Mouse (Mus musculus) forebrain, embryonic 12.5 days (tissue): Measurements from ENCODE around the gene Vmn1r82. TPM values are rescaled to one million over a fixed set of nuclear protein-coding genes. Genes with fewer than 3 reads are reported as not detected.

Source experiments
- ATAC-seq: fragments of 200-750 bp; cut with Nextera tagmentation; 2 replicates; pipeline ENCODE4 v1.8.0; 2017; ENCODE audit warnings: moderate TSS enrichment; ENCODE audit not compliant: low FRiP score
- H3K27ac ChIP-seq: fragments of 300-500 bp; sonication (generic); 2 replicates; pipeline ENCODE4 v1.5.1; 2016; ENCODE audit warnings: mild to moderate bottlenecking
- H3K27me3 ChIP-seq: fragments of 300-500 bp; sonication (generic); 2 replicates; pipeline ENCODE4 v1.6.1; 2016; ENCODE audit warnings: mild to moderate bottlenecking
- H3K36me3 ChIP-seq: fragments of 300-500 bp; sonication (generic); replicated peaks from 2 replicates; pipeline ENCODE4 v1.6.1; 2016; ENCODE audit warnings: mild to moderate bottlenecking
- H3K4me1 ChIP-seq: fragments of 300-500 bp; sonication (generic); 2 replicates; pipeline ENCODE4 v1.6.1; 2016
- H3K4me2 ChIP-seq: fragments of 300-500 bp; sonication (generic); 2 replicates; pipeline ENCODE4 v1.6.1; 2016; ENCODE audit warnings: mild to moderate bottlenecking, moderate library complexity
- H3K4me3 ChIP-seq: fragments of 300-500 bp; sonication (generic); replicated peaks from 2 replicates; pipeline ENCODE4 v1.5.1; 2016; ENCODE audit warnings: mild to moderate bottlenecking
- H3K9ac ChIP-seq: fragments of 300-500 bp; sonication (generic); 2 replicates; pipeline ENCODE4 v1.6.1; 2016; ENCODE audit warnings: mild to moderate bottlenecking
- H3K9me3 ChIP-seq: fragments of 300-500 bp; sonication (generic); 2 replicates; pipeline ENCODE4 v1.6.1; 2016
- WGBS: fragments of 180-500 bp; shearing (Covaris S2); methylation state at CpG from one replicate; pipeline ENCODE4 v1.1.7; 2016; 5-methylcytosine and 5-hydroxymethylcytosine counted together
- polyA plus RNA-seq: library from polyadenylated mRNA; unstranded; fragments of >200 nt; fragmentation: Nextera tagmentation; extraction: Ambion mirVana; gene quantifications from 2 replicates; pipeline ENCODE4 v1.2.1, GENCODE M21; 2016

Gene Vmn1r82
- not detected in 2 replicates for polyA plus RNA-seq

- no peak within 1 kb of the TSS for H3K9ac ChIP-seq
- H3K36me3 ChIP-seq: no peaks in the 10 kb centered on the region
- no peak within 1 kb of the TSS for H3K27ac ChIP-seq
- no peak for ATAC-seq
- H3K4me2 ChIP-seq: no peak within 1 kb of the TSS
- 62% methylated on average over 2 of the region's 2 CpGs for WGBS
- no peaks in the 10 kb centered on the region for H3K27me3 ChIP-seq
- 0 out of 2 replicates have a peak, but pooled peaks cover 6% of the 10 kb centered on the region for H3K9me3 ChIP-seq
- no peaks in the 10 kb centered on the region for H3K4me1 ChIP-seq
- H3K4me3 ChIP-seq: no peak within 1 kb of the TSS
These were observed at the start of gene Vmn1r82 for GRCm38 (mm10) chr7:12300130-12300529. Gene Vmn1r82 (plus strand): TSS chr7:12300430.

DNA sequence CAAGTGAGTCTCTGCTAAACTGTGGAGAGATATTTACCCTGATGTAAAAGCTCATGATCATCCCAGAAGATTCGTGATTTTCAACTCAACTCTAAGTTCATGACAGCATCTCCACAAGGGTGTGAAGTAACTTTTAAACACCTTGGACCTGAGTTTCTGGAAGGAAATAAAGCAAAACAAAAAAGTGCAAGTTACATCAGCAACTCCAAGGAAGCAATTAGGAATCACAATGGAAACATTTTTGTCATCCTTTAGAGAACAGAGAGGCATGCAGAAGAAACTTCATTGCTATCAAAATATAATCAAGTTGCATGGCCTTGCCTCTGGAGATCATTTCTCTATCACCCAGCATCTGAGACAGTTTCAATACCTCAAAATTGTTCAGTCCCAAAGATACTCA lies 32.1 kb upstream of the Vmn1r82 start, which contains the start of gene Vmn1r81:
Gene Vmn1r81 (minus strand): TSS at position 101 of the 400 bp plus-strand sequence.
- 74% methylated on average over 1 of the region's 1 CpGs for WGBS

DNA sequence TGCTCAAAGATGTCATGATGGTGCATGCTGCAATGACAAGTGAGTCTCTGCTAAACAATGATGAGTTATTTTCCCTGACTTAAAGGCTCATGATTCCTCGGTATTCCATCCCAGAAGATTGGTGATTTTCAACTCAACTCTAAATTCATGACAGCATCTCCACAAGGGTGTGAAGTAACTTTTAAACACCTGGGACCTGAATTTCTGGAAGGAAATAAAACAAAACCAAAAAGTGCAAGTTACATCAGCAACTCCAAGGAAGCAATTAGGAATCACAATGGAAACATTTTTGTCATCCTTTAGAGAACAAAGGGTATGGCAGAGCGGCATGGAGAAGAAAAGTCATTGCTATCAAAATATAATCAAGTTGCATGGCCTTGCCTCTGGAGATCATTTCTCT lies 29.2 kb downstream of the Vmn1r82 start, which contains the start of gene Vmn1r83:
Gene Vmn1r83 (minus strand): TSS at position 101 of the 400 bp plus-strand sequence.
- no peak within 1 kb of the TSS for H3K4me3 ChIP-seq
- no peak within 1 kb of the TSS for H3K27ac ChIP-seq
- H3K4me1 ChIP-seq: no peaks in the 10 kb centered on the region
- 81% methylated on average over 2 of the region's 2 CpGs for WGBS
- no peak for ATAC-seq
- H3K4me2 ChIP-seq: no peak within 1 kb of the TSS
- H3K27me3 ChIP-seq: no peaks in the 10 kb centered on the region
- peaks cover 30% of the 10 kb centered on the region for H3K9me3 ChIP-seq
- H3K9ac ChIP-seq: no peak within 1 kb of the TSS
- no peaks in the 10 kb centered on the region for H3K36me3 ChIP-seq

More for the DNA sequence above, 32.1 kb upstream of the Vmn1r82 start, which contains the start of gene Vmn1r81:
- peaks cover 16% of the 10 kb centered on the region; the same call in 1 of the 2 replicates for H3K9me3 ChIP-seq
- H3K4me2 ChIP-seq: no peak within 1 kb of the TSS
- no peak within 1 kb of the TSS for H3K4me3 ChIP-seq
- no peak within 1 kb of the TSS for H3K9ac ChIP-seq
- H3K27ac ChIP-seq: no peak within 1 kb of the TSS
- ATAC-seq: no peak
- H3K27me3 ChIP-seq: no peaks in the 10 kb centered on the region
- H3K36me3 ChIP-seq: no peaks in the 10 kb centered on the region
- no peaks in the 10 kb centered on the region for H3K4me1 ChIP-seq

Other genes starting within 250 kb of the Vmn1r82 start
- gene Vmn1r78, start 150.2 kb upstream of the Vmn1r82 start, polyA plus RNA-seq: not detected in 2 replicates
- gene Vmn1r79, start 129.2 kb upstream of the Vmn1r82 start, polyA plus RNA-seq: not detected in 2 replicates
- not detected in 2 replicates for gene Vmn1r80, start 111.1 kb upstream of the Vmn1r82 start, polyA plus RNA-seq
- not detected in 2 replicates for gene Vmn1r81, start 32.2 kb upstream of the Vmn1r82 start, polyA plus RNA-seq
- 0.06 TPM in 1 of 2 replicates, not detected in the other for gene Vmn1r83, start 29.1 kb downstream of the Vmn1r82 start, polyA plus RNA-seq
- gene Vmn1r84, start 68.8 kb downstream of the Vmn1r82 start, polyA plus RNA-seq: not detected in 2 replicates
- 4.1 and 5.0 TPM in 2 replicates for gene Zfp551, start 122.3 kb downstream of the Vmn1r82 start, polyA plus RNA-seq
- 54.7 TPM in 2 replicates for gene Zfp606, start 177.9 kb downstream of the Vmn1r82 start, polyA plus RNA-seq
- gene 2900092C05Rik, start 212.1 kb downstream of the Vmn1r82 start, polyA plus RNA-seq: not detected in 2 replicates